Mouse (Mus musculus) layer of hippocampus, postnatal 10 days (tissue): Measurements from ENCODE around the gene Prkch. TPM values are rescaled to one million over a fixed set of nuclear protein-coding genes. Genes with fewer than 3 reads are reported as not detected.

Source experiments
- DNase-seq, 2 experiments: peaks; one replicate each; pipeline ENCODE4 v3.0.0; 2021; ENCODE audit warnings: low spot score in 2 of 2
- total RNA-seq, 2 experiments: library from RNA; stranded (reverse); gene quantifications; 2 replicates each; pipeline ENCODE4 v1.2.3; 2021

Prkch gene
- total RNA-seq, 2 experiments from 2014 or later: 5.6 to 7.0 TPM

DNA sequence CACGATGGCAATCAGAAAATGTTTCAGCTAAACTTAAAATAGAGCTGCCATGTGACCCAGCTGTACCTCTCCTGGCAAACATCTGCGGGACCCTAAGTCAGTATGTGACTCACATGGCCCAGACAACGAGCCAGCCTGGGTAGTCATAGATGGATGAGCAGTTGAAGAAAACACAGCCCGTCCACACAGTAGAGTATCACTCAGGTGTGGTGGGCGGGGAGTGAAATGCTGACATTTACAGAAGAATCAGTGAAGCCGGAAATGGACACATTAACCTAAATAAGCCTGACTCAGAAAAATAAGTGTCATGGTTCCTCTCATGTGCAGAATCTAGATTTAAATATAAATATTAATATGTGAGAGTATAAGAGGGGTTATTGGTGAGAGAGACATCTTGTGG lies 161.5 kb downstream of the Prkch start:
- no peak for DNase-seq

DNA sequence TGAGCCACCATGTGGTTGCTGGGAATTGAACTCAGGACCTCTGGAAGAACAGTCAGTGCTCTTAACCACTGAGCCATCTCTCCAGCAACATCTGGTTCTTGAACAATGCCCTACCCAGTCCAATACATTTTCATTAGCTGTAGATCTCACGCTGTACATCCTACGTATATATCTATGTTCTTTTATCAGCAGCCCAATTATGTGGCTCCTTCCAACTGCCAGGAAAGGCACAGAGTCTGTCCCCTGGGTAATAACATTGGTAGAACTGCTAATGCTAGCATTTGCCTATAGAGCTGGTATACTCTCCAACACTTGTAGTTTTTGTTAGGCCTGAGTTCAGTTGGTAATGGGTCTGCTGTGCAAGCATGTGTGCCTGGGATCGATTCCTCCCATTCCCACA lies 163.8 kb downstream of the Prkch start:
- DNase-seq: no peak

DNA sequence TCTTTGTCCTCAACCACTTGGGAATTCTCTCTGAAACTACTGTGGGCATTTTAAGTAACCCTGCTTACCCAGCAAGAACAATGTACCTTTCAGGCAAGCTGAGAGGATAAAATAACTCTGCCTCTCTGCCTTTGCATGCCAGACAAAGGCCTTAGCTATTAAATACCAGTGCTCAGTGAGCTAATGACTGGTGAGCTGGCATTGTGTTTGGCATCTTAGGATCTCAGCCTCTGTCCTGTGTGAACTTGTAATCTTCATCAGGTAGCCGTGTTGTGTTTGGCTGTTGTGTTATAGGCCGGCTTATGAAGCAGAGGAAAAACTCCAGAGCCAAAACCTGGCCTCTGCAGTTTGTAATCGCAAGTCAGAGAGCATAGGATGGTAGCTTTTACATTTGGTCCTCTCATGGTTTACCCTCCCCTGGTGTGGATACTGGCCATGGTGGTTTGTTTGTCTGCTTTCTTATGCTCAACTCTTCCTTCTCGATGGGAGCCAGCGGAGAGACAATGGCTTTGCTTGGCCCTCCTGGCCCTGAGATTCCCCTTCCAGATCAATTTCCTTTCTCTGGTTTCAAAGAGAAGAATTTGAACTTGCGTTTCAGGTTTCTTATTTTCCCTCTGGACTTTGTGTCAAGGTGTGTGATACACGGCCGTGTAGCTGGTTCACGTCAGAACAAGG lies 170.0 kb downstream of the Prkch start:
- no peak for DNase-seq

DNA sequence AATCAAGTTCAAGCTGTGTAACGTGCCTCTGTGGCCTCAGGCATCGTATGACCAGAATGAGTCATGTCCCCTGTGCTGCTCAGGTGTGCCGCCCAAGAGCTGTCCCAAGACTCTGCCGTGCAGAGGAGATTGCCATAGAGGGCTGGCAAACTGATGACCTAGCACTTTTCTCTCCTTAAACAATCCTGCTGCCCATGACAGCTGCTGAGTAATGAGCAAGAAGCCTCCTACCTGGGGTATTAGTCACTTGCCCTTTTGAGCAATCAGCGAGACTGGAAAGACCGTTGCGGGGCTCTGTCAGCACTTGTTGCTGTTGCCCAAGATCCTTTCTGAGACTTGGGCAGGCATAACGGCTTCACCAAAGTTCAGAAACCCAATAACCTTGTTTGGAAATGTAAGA lies 171.1 kb downstream of the Prkch start:
- DNase-seq: no peak

DNA sequence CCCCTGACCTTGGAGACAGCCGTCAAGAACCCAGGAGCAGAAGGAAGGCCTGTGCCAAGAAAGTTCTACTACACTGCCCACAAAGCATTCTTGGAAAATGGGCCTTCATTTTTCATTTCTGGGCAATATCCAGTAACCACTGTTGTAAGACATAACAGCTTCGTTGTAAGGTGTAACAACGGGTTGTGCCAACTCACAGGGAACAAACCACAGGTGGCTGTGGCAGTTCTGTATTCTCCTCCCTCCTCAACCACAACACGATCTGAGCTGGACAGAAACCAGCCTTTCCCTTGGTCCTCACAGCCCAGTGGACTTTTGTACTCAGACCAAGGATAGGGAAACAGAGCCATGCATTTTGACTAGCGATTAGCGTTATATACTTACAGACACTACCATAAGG lies 171.9 kb downstream of the Prkch start:
- no peak for DNase-seq

DNA sequence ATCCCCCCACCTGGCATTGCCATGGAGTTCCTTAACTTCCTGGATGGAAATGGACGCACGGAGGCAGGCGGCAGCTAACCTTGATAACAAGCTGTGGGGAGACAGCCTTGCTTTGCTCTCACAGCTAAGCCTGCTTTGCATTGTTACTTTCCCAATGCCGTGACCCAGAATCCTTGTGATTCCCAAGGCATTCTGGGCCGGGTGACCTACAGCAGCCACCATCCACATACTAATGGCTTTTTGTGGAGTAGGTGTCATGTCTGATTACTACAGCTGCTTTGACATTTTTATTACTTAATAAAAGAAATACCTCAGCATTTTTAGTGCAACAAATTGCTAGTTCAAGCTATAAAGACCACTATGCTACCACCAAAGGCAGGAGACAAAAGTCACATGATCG lies 177.4 kb downstream of the Prkch start:
- DNase-seq: no peak

DNA sequence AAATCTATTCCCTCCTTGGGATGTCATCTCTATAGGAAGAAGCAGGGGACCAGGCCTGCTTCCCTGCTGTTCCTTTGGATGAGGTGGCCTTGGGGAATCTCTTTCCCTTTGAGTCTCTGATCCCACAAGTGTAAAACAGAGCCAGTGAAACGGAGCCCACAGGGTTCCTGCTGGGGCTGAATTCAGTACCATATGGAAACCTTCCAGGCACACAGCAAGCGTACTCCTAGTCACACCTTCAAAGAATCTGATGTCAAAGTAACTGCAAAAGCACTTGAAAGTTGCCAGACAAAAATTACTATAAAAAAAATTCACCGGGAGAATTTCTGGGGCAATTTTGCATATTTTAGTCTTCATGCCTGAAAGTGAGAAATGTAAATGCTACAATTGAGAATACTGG lies 178.2 kb downstream of the Prkch start:
- DNase-seq: no peak

DNA sequence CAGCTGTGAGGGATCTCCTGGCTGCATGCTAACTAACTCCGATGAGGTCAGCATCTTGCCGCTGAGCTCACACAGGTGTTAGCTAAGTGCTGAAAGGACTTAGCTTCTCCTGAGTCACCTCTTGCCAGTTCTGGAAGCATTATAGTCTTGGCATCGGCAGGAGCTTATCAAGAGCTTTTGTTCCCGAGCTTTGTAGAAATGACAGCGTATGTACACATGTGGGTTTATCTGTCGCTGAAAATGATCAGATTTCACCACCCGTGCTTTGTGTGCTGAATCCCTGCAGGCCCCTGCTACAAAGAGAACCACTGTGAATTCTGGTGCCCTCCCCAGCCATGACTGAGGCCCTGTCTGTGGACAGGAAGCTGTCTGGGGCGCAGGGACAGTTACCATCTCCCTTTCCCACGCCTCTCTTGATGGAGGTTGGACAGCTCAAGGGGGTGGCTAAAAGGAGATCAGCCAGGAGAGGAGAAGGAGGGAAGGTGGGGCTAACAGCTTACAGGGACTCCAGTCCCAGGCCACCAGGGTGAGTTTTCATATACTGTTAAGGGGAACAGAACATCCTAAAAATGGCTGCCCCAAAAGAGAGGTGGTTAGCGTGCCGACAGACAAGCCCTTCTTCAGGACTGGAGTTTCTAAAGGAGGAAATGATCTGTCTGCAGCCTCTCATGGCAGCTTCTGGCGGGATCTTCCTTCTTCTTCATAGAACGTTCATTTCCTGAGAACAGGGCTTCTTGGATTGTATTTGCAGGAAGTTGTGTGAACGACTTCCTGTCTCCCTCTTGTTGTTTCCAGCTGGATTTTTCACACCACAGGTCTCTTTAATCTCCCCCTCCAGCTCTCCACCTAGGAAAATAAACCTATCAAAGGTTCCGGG lies 180.3 kb downstream of the Prkch start:
- DNase-seq: no peak

DNA sequence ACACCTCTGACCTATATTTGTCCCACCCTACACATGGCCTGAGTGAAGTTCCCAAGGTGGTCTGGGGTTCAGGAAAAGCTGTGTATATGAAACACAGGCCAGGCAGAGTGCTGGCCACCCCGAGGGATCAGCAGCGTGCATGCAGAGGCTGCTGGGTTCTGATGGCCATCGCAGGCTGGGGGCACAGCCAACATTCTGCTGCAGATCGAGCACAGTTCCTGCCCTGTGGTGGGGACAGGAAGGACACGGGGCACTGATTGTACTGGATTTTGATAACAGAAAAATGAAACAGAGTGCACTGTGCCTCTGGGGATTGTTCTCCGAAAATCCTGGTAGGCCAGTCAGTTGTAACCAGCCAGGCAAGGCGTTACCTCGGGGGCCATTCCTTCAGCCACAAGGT lies 181.6 kb downstream of the Prkch start:
- no peak for DNase-seq

DNA sequence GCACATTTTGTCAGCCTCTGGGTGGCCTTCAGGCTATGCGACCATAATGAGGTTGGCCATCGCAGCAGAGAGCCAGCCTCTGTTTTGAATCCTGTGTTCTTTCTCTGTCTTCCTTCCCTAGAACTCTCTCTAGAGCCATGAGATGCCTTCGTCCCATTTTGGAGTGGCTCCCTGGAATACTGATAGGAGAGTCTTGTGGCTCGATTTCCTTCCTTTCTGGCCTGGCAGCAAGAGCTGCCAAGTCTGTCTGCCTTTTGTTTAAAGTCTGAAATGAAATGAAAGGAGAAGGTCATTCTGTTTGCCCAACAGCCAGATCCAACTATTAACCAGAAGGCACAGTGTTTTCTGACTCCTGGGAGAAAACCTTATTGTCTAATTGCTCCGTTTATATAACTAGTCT lies 184.2 kb downstream of the Prkch start:
- peak in 1 of 2 experiments; percentile 19 for DNase-seq

DNA sequence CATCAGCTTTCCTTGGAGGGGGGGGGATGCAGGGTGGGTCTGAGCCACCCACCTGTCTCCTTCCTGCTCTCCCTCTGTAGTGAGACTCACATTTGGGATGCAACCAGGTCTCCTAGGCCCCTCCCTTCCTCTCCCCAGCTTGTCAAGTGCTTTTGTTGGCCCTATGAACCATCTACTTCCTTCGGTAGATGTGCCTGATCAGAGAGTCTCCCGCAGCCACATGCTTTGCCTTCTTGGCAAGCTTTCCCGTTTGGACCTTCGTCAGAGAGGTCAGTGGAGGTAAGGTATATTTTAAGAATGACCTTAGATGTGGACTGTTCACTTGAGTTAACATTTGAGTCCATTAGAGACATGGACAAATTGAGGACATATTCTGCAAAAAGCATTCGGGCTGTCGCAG lies 184.9 kb downstream of the Prkch start:
- no peak for DNase-seq

DNA sequence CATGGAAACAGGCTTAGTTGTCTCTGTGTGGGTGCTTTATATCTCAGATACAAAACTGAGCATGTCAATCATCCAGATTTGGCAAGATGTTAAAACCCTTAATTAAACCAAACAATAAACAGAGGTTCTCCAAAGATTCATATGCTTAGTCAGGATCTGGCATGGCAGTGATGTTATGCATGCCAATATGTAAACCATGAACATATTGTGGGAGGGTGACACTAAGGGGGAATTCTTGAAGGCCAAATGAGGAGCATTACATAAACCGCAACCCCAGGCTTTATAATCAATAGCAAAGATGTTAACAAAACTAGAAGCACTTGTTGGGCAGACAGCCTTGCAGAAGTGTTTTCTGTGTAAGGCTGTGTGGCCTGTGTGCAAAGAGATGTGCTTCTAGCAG lies 186.2 kb downstream of the Prkch start:
- no peak for DNase-seq

DNA sequence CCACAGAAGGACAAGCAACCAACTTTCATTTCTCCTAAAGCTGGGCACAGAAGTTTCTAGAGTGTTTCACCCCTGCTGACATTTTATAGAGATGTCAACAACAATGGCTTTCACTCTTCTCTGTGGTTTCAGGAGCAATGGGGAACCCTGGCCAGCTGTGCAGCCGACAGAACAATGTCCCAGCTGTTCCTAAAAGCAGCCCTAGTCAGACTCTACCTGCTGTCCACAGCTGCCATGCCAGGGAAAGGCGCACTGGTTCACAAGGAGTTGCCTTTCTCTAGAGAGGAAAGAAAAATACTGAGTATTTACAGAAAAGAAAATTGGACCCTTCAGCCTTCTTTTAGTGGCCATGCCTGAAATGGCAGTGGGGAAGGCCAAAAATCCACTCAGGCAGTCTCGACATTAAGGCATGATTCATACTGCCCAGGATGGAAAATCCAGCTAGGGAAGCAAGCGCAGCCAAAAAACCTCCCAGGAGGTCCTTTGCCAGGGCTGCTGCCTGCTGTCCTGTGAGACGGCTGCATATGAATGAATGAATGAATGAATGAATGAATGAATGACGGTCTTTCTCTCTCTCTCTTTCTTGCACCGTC lies 190.3 kb downstream of the Prkch start:
- no peak for DNase-seq

DNA sequence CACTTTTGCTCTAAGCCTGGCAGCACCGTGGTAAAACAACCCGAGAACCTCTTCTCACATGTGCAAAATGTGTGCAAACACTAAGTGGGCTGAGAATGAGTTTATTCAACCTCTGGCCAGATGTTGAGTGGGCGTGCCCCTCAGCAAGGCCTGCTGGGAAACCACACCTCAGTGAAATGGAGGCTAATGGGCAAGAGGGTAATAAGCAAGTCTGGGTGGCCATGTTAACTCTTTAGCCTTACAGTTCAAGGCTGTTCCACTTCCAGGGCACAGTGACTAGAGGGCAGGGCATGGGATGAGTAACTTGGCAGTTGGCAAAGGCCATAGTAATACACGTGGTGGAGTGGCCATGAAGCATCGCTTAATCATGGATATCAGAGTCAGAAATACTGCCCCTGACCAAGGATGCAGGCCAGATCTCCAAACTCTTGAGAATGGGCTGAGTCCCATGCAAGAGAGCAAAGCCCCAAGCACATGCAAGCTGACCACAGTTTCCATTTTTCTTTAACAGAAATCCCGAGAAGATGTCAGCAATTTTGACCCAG lies 191.9 kb downstream of the Prkch start:
- DNase-seq: no peak

DNA sequence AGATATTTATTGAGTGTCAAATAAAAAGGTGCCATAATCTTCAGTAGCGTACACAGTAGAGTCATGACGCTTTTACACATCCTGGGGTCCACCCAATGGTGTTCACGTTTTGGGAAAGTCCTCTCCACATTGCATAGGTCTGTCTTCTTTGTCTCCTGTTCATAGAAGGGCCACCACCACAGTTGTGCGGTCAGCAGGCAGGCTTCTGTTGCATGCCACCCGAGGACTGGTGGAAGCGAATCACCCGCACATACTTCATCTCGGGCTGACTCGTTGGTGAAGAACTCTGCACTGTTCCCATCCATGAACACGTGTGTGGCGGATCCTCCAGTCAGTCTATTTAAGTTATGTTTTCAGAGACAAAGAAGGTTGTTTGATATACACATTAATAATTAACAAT lies 193.1 kb downstream of the Prkch start:
- no peak for DNase-seq

DNA sequence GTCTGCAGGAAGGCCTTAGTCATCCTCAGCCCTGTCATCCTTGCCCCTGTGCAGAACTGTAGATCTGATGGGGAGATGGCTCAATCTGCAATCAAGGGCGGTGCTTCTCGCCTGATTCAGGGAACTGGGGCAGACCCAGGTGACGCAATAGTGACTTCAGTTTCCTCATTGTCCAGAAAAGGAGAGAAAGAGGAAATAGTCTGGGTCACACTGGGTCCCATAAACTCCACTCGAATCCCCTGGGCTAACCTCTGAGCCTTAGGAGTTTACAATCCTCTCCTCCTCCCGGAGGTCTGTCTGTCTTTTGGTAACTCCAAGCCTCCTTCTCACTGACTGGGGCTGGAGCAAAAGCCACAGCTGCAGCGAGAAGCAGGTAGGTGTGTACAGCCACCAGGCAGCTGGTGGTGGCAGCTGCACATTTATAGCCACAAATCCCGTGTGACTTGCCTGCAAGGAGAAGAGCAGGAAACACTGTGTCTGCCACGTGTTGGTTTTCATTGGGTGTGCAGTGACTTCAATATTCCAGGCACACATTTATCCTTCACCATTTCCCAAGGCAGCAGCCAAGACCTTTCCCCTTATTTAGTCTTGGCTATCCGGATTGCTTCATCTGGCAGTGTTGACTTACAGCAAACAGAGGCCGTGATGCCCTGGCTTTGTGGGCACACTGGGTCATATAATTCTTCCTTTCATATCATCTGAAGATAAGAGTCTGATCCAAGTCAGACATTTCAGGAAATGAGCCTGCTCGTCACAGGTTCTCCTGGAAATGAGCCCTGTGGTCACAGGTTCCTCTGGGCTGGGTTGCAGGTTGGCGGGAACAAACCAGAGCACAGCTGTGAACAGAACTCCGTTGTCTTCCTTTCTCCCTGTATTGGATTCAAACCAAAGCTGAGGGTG lies 195.0 kb downstream of the Prkch start:
- DNase-seq: no peak

DNA sequence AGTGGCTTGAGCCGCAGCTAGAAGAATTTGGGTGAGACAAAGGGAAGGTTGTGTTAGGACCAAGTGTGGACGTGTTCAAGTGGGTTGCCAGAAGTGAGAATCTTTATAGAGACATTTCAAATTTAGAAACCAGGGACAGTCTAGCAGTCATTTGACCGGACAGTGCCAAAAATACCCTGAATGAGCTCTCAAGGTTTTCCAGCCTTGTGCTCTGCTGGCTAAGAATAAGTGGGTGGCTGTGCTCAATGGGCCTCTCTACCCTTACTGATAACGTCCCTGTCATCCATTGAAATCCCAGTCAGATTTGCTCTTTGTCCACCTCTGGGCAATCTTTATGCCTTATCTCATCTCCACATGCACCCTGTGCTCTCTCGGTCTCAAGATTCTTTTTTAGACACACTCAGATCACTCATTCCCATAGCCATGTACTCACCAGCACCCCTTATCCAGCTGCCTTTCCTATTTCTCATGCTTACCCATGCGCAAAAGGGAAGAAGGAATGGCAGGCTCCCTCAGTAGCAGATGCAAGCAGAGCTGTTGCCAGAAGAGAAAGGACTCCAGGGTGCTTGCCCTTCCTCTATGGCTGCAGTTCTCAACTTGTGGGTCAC lies 196.9 kb downstream of the Prkch start:
- DNase-seq: no peak

DNA sequence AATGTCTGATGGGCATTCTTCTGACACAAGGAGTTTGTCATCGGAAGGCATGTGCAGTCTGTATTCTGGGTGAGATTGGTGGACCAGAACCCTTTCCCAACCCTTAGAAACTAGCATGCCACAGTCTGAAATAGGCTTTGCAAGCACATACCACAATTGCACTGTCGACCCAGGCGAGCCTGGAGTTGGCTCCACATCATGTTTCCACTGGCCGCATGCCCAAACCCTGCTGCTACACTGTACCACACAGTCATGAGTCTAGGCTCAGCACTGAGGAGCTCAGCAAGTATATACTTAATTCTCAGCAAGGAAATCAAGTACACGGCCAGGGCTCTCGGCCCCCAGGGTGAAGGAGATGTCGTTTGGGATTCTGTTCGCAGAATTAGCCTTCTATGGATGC lies 202.3 kb downstream of the Prkch start:
- DNase-seq: peak; percentile 61 to 69

DNA sequence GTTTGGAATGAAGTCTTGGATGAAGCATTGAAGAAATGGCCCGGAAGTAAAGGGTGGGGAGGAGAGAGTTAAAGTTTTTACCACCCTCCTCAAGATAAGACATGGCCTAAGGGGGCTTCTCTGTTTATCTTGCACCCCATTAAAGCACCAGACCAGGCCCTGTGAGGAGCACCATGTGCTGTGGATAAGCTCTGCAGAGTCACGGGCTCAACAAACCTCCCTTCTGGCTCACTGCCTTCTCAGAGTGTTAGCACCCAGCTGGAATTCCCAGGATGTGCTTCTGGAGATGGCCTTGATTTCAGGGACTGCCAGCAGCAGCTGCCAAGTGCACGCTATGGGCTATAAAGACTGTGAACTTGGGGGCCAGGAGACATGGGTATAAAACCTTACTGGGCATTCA lies 204.3 kb downstream of the Prkch start:
- no peak for DNase-seq

DNA sequence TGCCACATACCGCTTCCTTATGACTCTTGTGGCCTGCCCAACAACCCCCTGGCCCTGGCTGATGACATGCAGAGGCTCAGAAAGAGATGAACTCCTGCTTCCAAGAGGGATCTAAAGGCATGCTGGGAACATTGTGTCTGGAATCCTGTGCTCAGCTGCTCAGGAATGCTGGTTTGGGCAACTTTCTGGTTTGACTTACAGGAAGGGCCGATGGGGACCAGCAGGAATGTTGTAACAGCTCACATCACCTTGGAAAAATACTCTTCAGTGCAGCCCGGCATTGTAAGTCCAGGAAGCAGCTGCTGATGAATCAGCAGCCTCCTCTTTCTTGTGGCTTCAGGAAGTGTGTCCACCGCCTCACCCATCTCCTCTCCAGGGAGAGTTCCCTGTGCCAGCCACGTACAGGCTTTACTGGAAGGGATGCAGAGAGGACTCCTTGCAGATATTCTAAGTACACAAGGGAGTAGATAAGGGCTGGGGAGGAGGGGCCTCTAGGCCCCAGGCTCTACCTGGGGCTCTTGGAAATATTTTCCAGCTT lies 206.0 kb downstream of the Prkch start:
- no peak for DNase-seq
